ENCODE assay signal across 16 mouse cellular contexts in the genomic region with DNA sequence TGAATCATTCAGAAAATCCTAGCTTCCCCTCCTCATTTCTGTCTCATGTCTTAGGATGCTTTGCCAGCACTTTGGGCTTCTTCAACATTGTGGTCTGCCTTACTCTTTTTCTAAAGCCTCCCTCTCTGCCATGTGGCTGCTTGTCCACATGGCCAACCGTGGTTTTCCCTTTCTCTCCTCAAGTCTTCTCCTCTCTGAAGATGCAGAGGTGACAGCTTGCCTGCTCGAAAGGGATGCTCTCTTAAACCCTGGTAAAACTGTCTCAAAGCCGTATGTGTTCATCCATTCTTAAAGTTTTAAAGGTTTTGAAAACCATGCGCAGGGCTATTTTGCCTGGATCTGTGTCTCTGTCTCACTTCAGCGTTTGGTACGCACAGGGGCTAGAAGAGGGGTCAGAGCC.
"Had no signal": no experiment of that assay in that cellular context is flagged by ENCODE, and none has a peak within 500 bp of the region (broad histone marks: within the 10 kb centered on the region; RNA-seq: fewer than 3 reads in every experiment).

No protein-coding gene starts in this region.

- H3K4me3 ChIP-seq: stomach, embryonic 15.5 days had no signal

- H3K9ac ChIP-seq: neural tube, embryonic 12.5 days; neural tube, embryonic 13.5 days; neural tube, embryonic 15.5 days; stomach, embryonic 15.5 days had no signal

- H3K27ac ChIP-seq: neural tube, embryonic 12.5 days; neural tube, embryonic 13.5 days; neural tube, embryonic 15.5 days; stomach, embryonic 15.5 days; stomach, postnatal 0 days had no signal

- H3K9me3 ChIP-seq: neural tube, embryonic 12.5 days; neural tube, embryonic 13.5 days; stomach, embryonic 15.5 days had no signal

- DNase-seq: right cerebral cortex, adult 18-20 months; right cerebral cortex, postnatal 14 days; right cerebral cortex, postnatal 25 days; right cerebral cortex, postnatal 4 days; spleen, adult 18-20 months; thymus, adult 18-20 months; thymus, adult 2 months; thymus, postnatal 14 days; thymus, postnatal 25 days; thymus, postnatal 36 days; thymus, postnatal 4 days had no signal

- H3K27me3 ChIP-seq: neural tube, embryonic 12.5 days; stomach, embryonic 15.5 days had no signal

- H3K36me3 ChIP-seq: neural tube, embryonic 12.5 days; neural tube, embryonic 13.5 days; neural tube, embryonic 15.5 days; stomach, embryonic 15.5 days had no signal
